In genomic region chr1:36308966-36309475, GRCm38 (mm10) we compare ENCODE assay signal across 8 mouse cellular contexts. TPM values are rescaled to one million over a fixed set of nuclear protein-coding genes. Genes with fewer than 3 reads are reported as not detected.
DNase-seq lines count a peak whose midpoint lies in the region; ATAC-seq and TF ChIP-seq lines count a peak whose summit lies in the region.

No protein-coding gene starts in this region.

- no peak for DNase-seq in heart, adult 9 months (ENCODE audit: low spot score in 2 of 2)
- peak; percentile 42 for DNase-seq in 416B (ENCODE audit: low read depth)
- DNase-seq in gastrocnemius, postnatal 4 days (ENCODE audit: low spot score in 2 of 2), result no peak
- DNase-seq in layer of hippocampus, adult 18-20 months (ENCODE audit: low spot score in 2 of 2), result no peak
- DNase-seq in left cerebral cortex, adult 9 months (ENCODE audit: low spot score in 2 of 2), result no peak

- WGBS in heart, embryonic 14.5 days, result 57% methylated on average over 9 of the region's 9 CpGs
- WGBS in limb, embryonic 12.5 days, result 63% methylated on average over 9 of the region's 9 CpGs

- TF ChIP-seq CTCF in cortical plate, adult 2 months (IDR thresholded peaks at IDR 0.05; ENCODE audit: extremely low read depth, insufficient read depth, low read length), result no peak

- H3K4me3 ChIP-seq in heart, embryonic 14.5 days (ENCODE audit: control insufficient read depth in 1 of 2, insufficient read depth in 1 of 2, low read depth in 1 of 2, low read length in 2 of 2), result peak overlapping the region; percentile 59 to 77
- H3K4me3 ChIP-seq in cortical plate, adult 2 months (ENCODE audit: insufficient read depth, low read length), result peak overlapping the region; percentile 65
- peak overlapping the region; percentile 55; the same call in 1 of the 2 replicates for H3K4me3 ChIP-seq in limb, embryonic 12.5 days (replicated peaks)

- peak overlapping the region; percentile 77 for H3K4me2 ChIP-seq in heart, embryonic 14.5 days (ENCODE audit: low read length)
- H3K4me2 ChIP-seq in limb, embryonic 12.5 days, result peak overlapping the region; percentile 92

- H3K27me3 ChIP-seq in heart, embryonic 14.5 days (ENCODE audit: control insufficient read depth, insufficient read depth, low read length), result no peaks in the 10 kb centered on the region
- peaks cover 23% of the 10 kb centered on the region for H3K27me3 ChIP-seq in limb, embryonic 12.5 days

- H3K9me3 ChIP-seq in heart, embryonic 14.5 days (ENCODE audit: control insufficient read depth, low read length), result no peaks in the 10 kb centered on the region
- H3K9me3 ChIP-seq in limb, embryonic 12.5 days, result no peaks in the 10 kb centered on the region

- peaks cover 25 to 32% of the 10 kb centered on the region in 2 experiments for H3K4me1 ChIP-seq in heart, embryonic 14.5 days (ENCODE audit: control insufficient read depth in 2 of 2, insufficient read depth in 2 of 2, low read length in 2 of 2)
- H3K4me1 ChIP-seq in cortical plate, adult 2 months (ENCODE audit: control insufficient read depth, insufficient read depth, low read length), result no peaks in the 10 kb centered on the region
- H3K4me1 ChIP-seq in limb, embryonic 12.5 days (replicated peaks), result peaks cover 19% of the 10 kb centered on the region

- no peak for TF ChIP-seq POLR2A in cortical plate, adult 2 months (IDR thresholded peaks at IDR 0.05; ENCODE audit: extremely low read depth, insufficient read depth, low read length)

- H3K9ac ChIP-seq in heart, embryonic 14.5 days (ENCODE audit: low read length), result peak overlapping the region; percentile 78
- H3K9ac ChIP-seq in limb, embryonic 12.5 days (replicated peaks), result no peak overlapping the region

- peak overlapping the region in 1 of 2 experiments; percentile 33; a peak in 2 of 4 replicates for H3K27ac ChIP-seq in heart, embryonic 14.5 days (replicated peaks in 1 of 2; ENCODE audit: control insufficient read depth in 1 of 2, insufficient read depth in 1 of 2, low read depth in 2 of 2, low read length in 2 of 2)
- H3K27ac ChIP-seq in cortical plate, adult 2 months (ENCODE audit: insufficient read depth, low read length), result 0 out of 2 replicates have a peak overlapping the region, but pooled peaks have one; percentile 14
- H3K27ac ChIP-seq in limb, embryonic 12.5 days, result no peak overlapping the region

- no peak for ATAC-seq in heart, embryonic 14.5 days (ENCODE audit: insufficient number of reproducible peaks, insufficient read depth, low FRiP score, low read depth)
- no peak for ATAC-seq in limb, embryonic 12.5 days (ENCODE audit: insufficient number of reproducible peaks, insufficient read depth, low FRiP score, low TSS enrichment, low read depth)

- peaks cover 3% of the 10 kb centered on the region; the same call in 1 of the 2 replicates for H3K36me3 ChIP-seq in heart, embryonic 14.5 days (ENCODE audit: control insufficient read depth, insufficient read depth, low read length)
- H3K36me3 ChIP-seq in limb, embryonic 12.5 days, result no peaks in the 10 kb centered on the region

RNA-seq across cellular contexts. Expression of gene Arid5a, which starts 1.5 kb away (rescaled TPM):
- polyA plus RNA-seq in heart, embryonic 14.5 days (2014; fragmentation: Nextera tagmentation; extraction: Ambion mirVana), result 10.3 and 12.5 TPM in 2 replicates
- 9.5 and 11.3 TPM in 2 replicates for polyA plus RNA-seq in cortical plate, adult 2 months (2012; rRNA removed)
- polyA plus RNA-seq in limb, embryonic 12.5 days (2016; fragmentation: Nextera tagmentation; extraction: Ambion mirVana), result 4.5 and 4.9 TPM in 2 replicates
- total RNA-seq in gastrocnemius, postnatal 4 days (2021), result 10 to 100 TPM; 17.7 to 18.9 TPM
- total RNA-seq in layer of hippocampus, adult 18-20 months (2021), result 10 to 100 TPM; 15.2 to 16.4 TPM

RNA-seq across cellular contexts. Expression of gene Neurl3, which starts 34.5 kb away (rescaled TPM):
- 4.6 and 5.2 TPM in 2 replicates for polyA plus RNA-seq in heart, embryonic 14.5 days (2014; fragmentation: Nextera tagmentation; extraction: Ambion mirVana)
- 0.94 and 1.1 TPM in 2 replicates for polyA plus RNA-seq in cortical plate, adult 2 months (2012; rRNA removed)
- polyA plus RNA-seq in limb, embryonic 12.5 days (2016; fragmentation: Nextera tagmentation; extraction: Ambion mirVana), result 0.55 and 0.74 TPM in 2 replicates
- total RNA-seq in gastrocnemius, postnatal 4 days (2021), result 1 to 10 TPM; 2.8 to 2.9 TPM
- under 1 TPM; 0.53 to 0.77 TPM for total RNA-seq in layer of hippocampus, adult 18-20 months (2021)

RNA-seq across cellular contexts. Expression of gene Kansl3, which starts 60.0 kb away (rescaled TPM):
- polyA plus RNA-seq in heart, embryonic 14.5 days (2014; fragmentation: Nextera tagmentation; extraction: Ambion mirVana), result 40.8 and 43.4 TPM in 2 replicates
- polyA plus RNA-seq in cortical plate, adult 2 months (2012; rRNA removed), result 63.6 and 65.8 TPM in 2 replicates
- 51.5 and 52.8 TPM in 2 replicates for polyA plus RNA-seq in limb, embryonic 12.5 days (2016; fragmentation: Nextera tagmentation; extraction: Ambion mirVana)
- total RNA-seq in gastrocnemius, postnatal 4 days (2021), result 10 to 100 TPM; 42.7 to 55.6 TPM
- 10 to 100 TPM; 71.2 to 76.0 TPM for total RNA-seq in layer of hippocampus, adult 18-20 months (2021)
